Mouse (Mus musculus) inflammation-experienced regulatory T-cells (primary cell): ENCODE measurements around the gene Naaladl1. TPM values are rescaled to one million over a fixed set of nuclear protein-coding genes. Genes with fewer than 3 reads are reported as not detected.

Experiments
- polyA plus RNA-seq, 2 experiments: library from polyadenylated mRNA; unstranded; fragments of 100-300 nt; shearing (Covaris generic); gene quantifications; one replicate each; pipeline ENCODE4 v1.2.1; 2017

Gene Naaladl1
- 1 to 10 TPM in 1 of 2 experiments, under 1 TPM in 1; 0.14 to 1.2 TPM for polyA plus RNA-seq

GRCm38 (mm10) chr19:6105586-6105985 lies at the start of gene Naaladl1:
Gene Naaladl1, plus strand, starts transcription at chr19:6105782.

DNA sequence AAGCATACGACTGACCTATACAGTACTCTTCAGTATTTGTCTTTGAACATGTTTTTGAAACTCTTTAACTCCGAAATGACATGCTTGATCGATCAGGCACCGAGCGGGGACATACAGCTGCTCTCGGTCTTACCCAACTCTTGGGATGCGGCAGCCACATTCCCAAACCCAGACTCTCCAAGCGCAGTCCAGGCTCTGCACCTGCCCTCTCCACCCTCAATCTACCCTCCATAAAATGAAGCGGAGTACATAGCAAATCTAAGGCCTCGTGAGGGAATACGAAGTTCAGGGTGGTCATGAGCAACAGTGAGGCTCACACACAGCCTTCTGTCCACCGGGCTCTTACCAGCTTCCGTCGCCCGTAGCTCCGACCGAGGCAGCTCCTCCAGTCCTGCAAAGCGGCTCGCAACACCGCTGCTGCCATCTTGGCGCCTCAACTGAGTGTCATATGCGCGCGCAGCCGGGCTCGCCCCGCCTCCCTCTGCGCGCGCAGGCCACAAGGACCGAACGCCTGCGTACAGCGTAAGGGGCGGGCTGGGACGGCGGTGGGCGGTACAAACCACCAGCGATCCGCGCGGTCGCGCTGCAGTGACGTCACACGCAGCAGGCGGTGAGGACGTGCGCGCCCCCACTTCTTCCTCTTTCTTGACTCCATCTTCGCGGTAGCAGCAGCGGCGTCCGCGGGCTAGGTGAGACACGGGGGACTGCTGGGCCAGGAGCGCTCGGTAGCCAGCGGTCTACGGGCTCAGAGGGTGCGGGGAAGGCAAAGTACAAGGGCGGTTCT lies 48.1 kb upstream of the Naaladl1 start, which contains the start of the genes Mrpl49 and Fau:
Gene Mrpl49 (minus strand): TSS at position 473 of the 784 bp plus-strand sequence.
Gene Fau (plus strand): TSS at position 532 of the 784 bp plus-strand sequence.

DNA sequence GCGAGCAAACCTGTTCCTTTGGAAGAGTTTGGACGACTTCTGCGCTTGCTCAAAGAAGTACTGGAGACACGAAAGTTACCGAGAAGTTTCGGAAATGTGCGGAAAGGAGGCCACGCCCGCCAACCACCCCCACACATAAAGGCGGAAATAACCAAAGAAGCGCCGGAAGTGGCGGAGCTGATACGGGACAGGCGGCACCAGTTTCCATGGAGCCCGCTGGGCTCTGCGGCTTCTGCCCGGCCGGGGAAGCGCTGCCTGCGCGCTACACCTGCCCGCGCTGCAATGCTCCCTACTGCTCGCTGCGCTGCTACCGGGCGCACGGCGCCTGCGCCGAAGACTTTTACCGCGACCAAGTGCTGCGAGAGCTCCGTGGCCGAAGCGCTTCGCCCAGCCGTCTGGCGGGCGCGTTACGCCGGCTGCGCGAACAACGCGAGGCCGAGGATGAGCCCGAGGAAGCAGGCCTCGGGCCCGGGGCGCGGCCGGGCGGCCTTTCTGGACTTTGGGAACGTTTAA lies 44.5 kb upstream of the Naaladl1 start, which contains the start of gene Znhit2:
Gene Znhit2 (plus strand): TSS at position 172 of the 513 bp plus-strand sequence.

DNA sequence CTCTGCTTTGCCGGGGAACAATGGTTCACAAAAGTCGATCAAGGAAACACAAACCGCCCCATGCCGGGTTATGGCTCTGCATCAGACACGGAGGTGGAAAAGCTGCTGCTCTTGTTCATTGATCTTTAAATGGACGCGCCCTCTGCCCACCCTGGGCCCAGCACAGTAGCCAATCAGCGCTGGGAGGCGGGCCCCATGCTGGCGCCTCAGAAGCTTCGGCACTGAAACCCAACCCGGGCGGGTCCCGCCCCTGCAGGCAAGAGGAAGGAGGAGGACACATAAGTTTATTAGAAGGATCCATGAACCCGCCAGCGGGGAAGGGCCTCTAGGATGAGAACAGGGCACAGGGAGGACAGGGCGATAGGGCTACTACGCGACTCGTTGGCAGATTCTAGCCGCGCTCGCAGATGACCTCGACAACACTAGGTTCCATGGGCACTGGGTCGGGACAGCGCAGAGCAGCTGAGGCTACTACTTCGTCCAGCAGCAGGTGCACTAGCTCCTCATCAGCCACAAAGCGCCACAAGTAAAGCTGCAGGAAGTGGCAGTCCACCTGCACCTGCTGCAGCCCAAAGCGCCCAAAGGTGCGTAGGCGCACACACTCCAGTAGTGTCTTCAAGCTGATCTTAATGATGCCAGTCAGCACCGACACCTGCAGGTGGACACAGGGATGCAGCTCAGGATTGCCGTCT lies 37.7 kb upstream of the Naaladl1 start, which contains the start of gene Tm7sf2:
Gene Tm7sf2 (minus strand): TSS at position 650 of the 692 bp plus-strand sequence.

GRCm38 (mm10) chr19:6076564-6077393 lies 28.8 kb upstream of the Naaladl1 start, which contains the start of gene Vps51:
Gene Vps51, minus strand, starts transcription at chr19:6077231.

DNA sequence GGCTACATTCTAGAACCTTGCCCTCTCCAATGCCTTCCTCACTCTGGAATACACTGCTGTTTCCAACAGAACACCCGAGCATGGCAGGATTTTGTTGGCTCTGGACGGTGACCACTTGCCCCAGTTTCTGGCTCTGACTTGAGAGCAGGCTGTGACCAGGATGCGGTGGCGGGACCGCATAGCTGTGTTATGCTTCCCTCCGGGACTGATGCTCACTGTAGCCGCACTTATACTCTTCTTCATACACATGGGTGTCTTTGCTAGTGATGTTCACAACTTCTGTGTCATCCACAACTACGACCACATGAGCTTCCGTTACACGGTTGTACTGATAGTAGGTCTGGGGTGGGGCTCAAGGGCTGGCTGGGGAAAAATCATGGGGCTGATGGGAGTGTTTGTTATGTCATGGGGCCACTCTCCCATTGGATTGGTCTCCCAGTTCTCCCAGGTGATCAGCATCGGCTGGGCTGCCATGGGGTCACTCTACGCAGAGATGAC lies 25.6 kb upstream of the Naaladl1 start, which contains the start of gene Tmem262:
Gene Tmem262 (plus strand): TSS at position 51 of the 498 bp plus-strand sequence.

DNA sequence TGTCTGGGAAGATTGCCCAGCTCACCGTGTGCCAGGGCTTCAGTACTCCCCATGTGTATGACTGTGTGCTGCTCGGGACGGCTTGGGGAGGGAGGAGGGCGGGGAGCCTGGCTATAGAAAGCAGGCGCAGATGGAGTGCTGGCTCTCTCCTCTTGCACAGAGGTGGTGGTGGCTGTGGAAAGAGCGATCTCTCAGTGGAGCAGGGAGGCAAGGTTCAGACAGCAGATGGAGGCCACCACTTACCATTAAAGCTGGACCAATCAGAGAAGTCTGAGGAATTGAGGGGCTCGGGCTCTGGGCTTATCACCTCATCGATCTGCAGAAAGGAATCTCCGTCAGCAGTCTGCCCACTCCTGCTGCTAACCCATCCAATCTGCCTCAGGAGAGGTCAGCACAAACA lies 23.4 kb upstream of the Naaladl1 start, which contains the start of gene Gm28374:
Gene Gm28374 (minus strand): TSS at position 101 of the 400 bp plus-strand sequence.

GRCm38 (mm10) chr19:6084478-6085248 lies 20.9 kb upstream of the Naaladl1 start, which contains the start of the genes Zfpl1 and Cdca5:
Gene Zfpl1, minus strand, starts transcription at chr19:6084956.
Gene Cdca5, plus strand, starts transcription at chr19:6084983.

GRCm38 (mm10) chr19:6094119-6094518 lies 11.5 kb upstream of the Naaladl1 start, which contains the start of gene AC131692.1:
Gene AC131692.1, plus strand, starts transcription at chr19:6094419.

GRCm38 (mm10) chr19:6117986-6118676 lies 12.5 kb downstream of the Naaladl1 start, which contains the start of gene Sac3d1:
Gene Sac3d1, minus strand, starts transcription at chr19:6118650.

DNA sequence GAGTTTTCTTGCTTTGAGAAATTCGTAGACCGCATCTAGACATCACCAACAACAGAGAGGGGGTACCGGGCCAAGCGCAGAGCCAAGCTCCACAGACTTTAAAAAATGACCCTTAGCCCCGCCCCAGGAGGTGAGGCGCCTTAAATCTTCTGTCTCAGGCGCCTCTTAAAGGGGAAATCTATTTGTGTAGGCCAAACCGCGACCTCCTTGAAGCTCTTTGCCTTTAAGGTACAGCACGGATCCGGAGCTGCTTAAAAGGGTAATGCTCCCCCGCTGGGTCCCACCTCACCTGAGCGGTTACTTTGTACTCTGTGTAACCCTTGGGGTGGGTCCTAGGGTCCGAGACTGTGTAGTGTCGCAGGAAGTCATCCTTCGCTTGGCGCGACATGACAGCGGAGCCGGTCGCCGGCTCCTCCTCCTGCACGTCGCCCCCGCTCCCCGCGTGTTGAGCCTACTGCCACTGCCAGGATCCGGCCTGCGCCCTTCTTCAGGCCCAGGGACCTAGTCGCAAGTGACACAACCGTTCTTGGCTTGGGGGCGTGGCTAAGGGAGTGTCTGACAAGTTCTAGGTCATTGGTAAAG lies 22.3 kb downstream of the Naaladl1 start, which contains the start of gene Snx15:
Gene Snx15 (minus strand): TSS at position 545 of the 582 bp plus-strand sequence.

GRCm38 (mm10) chr19:6140678-6141393 lies 35.3 kb downstream of the Naaladl1 start, which contains the start of gene Batf2:
Gene Batf2, plus strand, starts transcription at chr19:6140983.

DNA sequence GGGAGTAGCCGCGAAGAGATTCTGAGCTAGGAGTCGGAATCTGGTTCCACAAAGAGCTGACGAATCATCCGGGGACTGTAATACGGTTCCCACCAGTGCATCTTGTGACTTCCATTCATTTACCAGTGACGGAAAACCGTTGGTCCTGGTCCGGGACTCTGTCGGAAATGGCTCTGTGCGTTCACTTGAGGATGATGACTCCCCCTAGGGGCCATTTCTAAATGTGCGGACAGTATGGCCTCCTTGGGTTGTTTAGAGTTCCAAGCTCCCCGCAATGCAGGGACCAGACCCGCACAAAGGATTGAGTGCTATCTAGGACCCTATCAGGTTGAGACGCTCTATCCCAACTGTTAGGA lies 35.8 kb downstream of the Naaladl1 start, which contains the start of gene Arl2:
Gene Arl2 (minus strand): TSS at position 155 of the 356 bp plus-strand sequence.

Other genes starting within 250 kb of the Naaladl1 start
- 100 to 1,000 TPM; 223 to 264 TPM for gene Frmd8, start 230.5 kb upstream of the Naaladl1 start, polyA plus RNA-seq
- 10 to 100 TPM; 38.8 to 42.3 TPM for gene Slc25a45, start 228.0 kb upstream of the Naaladl1 start, polyA plus RNA-seq
- gene Tigd3, start 211.6 kb upstream of the Naaladl1 start, polyA plus RNA-seq: 1 to 10 TPM in 1 of 2 experiments, under 1 TPM in 1; 0.66 to 1.5 TPM
- gene Dpf2, start 192.8 kb upstream of the Naaladl1 start, polyA plus RNA-seq: 100 to 1,000 TPM; 161 to 208 TPM
- 1 to 10 TPM in 1 of 2 experiments, under 1 TPM in 1; 0.46 to 1.6 TPM for gene Cdc42ep2, start 181.0 kb upstream of the Naaladl1 start, polyA plus RNA-seq
- 10 to 100 TPM; 37.4 to 48.6 TPM for gene Pola2, start 141.6 kb upstream of the Naaladl1 start, polyA plus RNA-seq
- gene Slc22a20, start 119.6 kb upstream of the Naaladl1 start, polyA plus RNA-seq: under 1 TPM in 1 of 2 experiments, not detected in 1; 0.89 TPM
- gene Capn1, start 89.9 kb upstream of the Naaladl1 start, polyA plus RNA-seq: 10 to 100 TPM; 64.1 to 70.3 TPM
- 10 to 100 TPM; 48.2 to 68.1 TPM for gene Syvn1, start 59.2 kb upstream of the Naaladl1 start, polyA plus RNA-seq
- gene Mrpl49, start 48.0 kb upstream of the Naaladl1 start, polyA plus RNA-seq: 10 to 100 TPM; 37.1 to 49.2 TPM
- gene Fau, start 47.9 kb upstream of the Naaladl1 start, polyA plus RNA-seq: 100 to 1,000 TPM; 732 to 759 TPM
- 10 to 100 TPM; 35.7 to 43.9 TPM for gene Znhit2, start 44.6 kb upstream of the Naaladl1 start, polyA plus RNA-seq
- gene Tm7sf2, start 37.4 kb upstream of the Naaladl1 start, polyA plus RNA-seq: 10 to 100 TPM; 14.2 to 15.2 TPM
- 100 to 1,000 TPM in 1 of 2 experiments, 10 to 100 TPM in 1; 79.1 to 114 TPM for gene Vps51, start 28.6 kb upstream of the Naaladl1 start, polyA plus RNA-seq
- gene Tmem262, start 25.7 kb upstream of the Naaladl1 start, polyA plus RNA-seq: 1 to 10 TPM in 1 of 2 experiments, not detected in 1; 2.5 TPM
- gene Gm28374, start 23.5 kb upstream of the Naaladl1 start, polyA plus RNA-seq: under 1 TPM; 0.68 to 0.80 TPM
- gene Zfpl1, start 20.8 kb upstream of the Naaladl1 start, polyA plus RNA-seq: 10 to 100 TPM; 47.3 to 48.0 TPM
- gene Cdca5, start 20.8 kb upstream of the Naaladl1 start, polyA plus RNA-seq: 1 to 10 TPM in 1 of 2 experiments, not detected in 1; 1.9 TPM
- gene AC131692.1, start 11.4 kb upstream of the Naaladl1 start, polyA plus RNA-seq: 1 to 10 TPM in 1 of 2 experiments, not detected in 1; 1.3 TPM
- 10 to 100 TPM; 17.7 to 37.8 TPM for gene Sac3d1, start 12.9 kb downstream of the Naaladl1 start, polyA plus RNA-seq
- 10 to 100 TPM; 29.5 to 41.7 TPM for gene Snx15, start 22.5 kb downstream of the Naaladl1 start, polyA plus RNA-seq
- not detected for gene Batf2, start 35.2 kb downstream of the Naaladl1 start, polyA plus RNA-seq
- gene Arl2, start 35.8 kb downstream of the Naaladl1 start, polyA plus RNA-seq: 10 to 100 TPM; 18.3 to 30.3 TPM
- gene Majin, start 78.6 kb downstream of the Naaladl1 start, polyA plus RNA-seq: 1 to 10 TPM in 1 of 2 experiments, not detected in 1; 1.2 TPM
- not detected for gene Gpha2, start 120.6 kb downstream of the Naaladl1 start, polyA plus RNA-seq
- gene Ppp2r5b, start 130.1 kb downstream of the Naaladl1 start, polyA plus RNA-seq: 10 to 100 TPM; 21.9 to 26.7 TPM
- gene Atg2a, start 135.9 kb downstream of the Naaladl1 start, polyA plus RNA-seq: 10 to 100 TPM; 23.5 to 31.5 TPM
- 10 to 100 TPM; 22.3 to 27.6 TPM for gene Ehd1, start 170.9 kb downstream of the Naaladl1 start, polyA plus RNA-seq
- under 1 TPM; 0.11 to 0.46 TPM for gene Cdc42bpg, start 200.7 kb downstream of the Naaladl1 start, polyA plus RNA-seq
- gene Men1, start 229.2 kb downstream of the Naaladl1 start, polyA plus RNA-seq: 10 to 100 TPM; 48.2 to 74.8 TPM
- gene Map4k2, start 235.4 kb downstream of the Naaladl1 start, polyA plus RNA-seq: 100 to 1,000 TPM; 153 to 184 TPM